Mouse (Mus musculus): ENCODE data around the gene Bub1.

DNA sequence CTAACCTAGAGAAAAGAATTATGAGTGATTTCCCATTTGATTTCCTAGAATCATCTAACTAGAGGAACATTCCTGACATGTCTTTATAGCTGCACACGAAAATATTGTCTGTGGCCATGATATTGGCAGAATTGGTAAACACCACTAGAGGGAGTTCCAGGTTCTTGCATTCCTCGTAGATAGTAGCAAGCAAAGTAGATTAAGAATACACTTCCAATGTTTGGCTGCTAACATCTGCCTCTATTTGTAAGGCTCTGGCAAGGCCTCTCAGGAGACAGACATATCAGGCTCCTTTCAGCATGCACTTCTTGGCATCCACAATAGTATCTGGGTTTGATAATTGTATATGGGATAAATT, 1.1 kb upstream of the Bub1 start:
- TF ChIP-seq CTCF (IDR thresholded peaks at IDR 0.05; ENCODE audit: control insufficient read depth, insufficient read depth, low read length) (no peak), POLR2A (IDR thresholded peaks at IDR 0.05; ENCODE audit: borderline replicate concordance, control insufficient read depth, low read depth, low read length) (no peak)
